8 mouse cellular contexts compared by ENCODE assay signal in the genomic region with DNA sequence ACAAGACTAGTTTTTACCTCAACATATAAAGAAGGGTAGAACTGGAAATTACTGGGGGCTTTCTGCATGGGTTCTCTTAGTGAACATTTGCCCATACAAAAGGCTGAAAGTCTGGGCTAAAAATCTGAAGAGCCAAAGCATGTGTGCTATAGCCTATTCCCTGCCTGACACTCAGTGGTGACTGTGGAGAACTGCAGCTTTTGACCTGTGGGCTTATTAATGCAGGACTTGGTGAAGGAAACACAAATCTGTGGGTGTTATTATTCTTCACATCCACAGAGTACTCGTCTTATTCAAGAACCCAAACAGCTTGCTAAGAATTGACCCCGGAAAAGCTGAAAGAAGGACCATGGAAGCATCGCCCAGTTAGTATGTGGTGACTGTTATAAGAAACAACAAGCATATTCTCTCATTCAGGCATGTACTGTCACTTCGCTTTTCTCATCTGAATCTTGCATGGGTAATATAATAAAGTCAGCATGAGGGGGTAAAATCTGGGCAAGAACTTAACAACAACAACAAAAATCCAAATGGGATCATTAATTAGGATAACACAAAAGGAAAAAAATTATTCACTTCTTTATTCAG.
A peak's percentile ranks its signal among the peaks of the same experiment; 100 is the strongest.
DNase-seq lines count a peak whose midpoint lies in the region; ATAC-seq lines count a peak whose summit lies in the region.

No protein-coding gene starts in this region.

- no peak overlapping the region for H3K27ac ChIP-seq in forebrain, embryonic 12.5 days
- no peak overlapping the region for H3K27ac ChIP-seq in midbrain, embryonic 10.5 days (replicated peaks)

- H3K4me3 ChIP-seq in forebrain, embryonic 12.5 days (replicated peaks): no peak overlapping the region
- no peak overlapping the region for H3K4me3 ChIP-seq in midbrain, embryonic 10.5 days

- no peaks in the 10 kb centered on the region for H3K36me3 ChIP-seq in forebrain, embryonic 12.5 days (replicated peaks)
- H3K36me3 ChIP-seq in midbrain, embryonic 10.5 days: no peaks in the 10 kb centered on the region

- no peaks in the 10 kb centered on the region for H3K4me1 ChIP-seq in forebrain, embryonic 12.5 days
- H3K4me1 ChIP-seq in midbrain, embryonic 10.5 days: no peaks in the 10 kb centered on the region

- peak; percentile 15 to 16 for DNase-seq in left cerebral cortex, postnatal 10 days (ENCODE audit: extremely low spot score in 1 of 2, low spot score in 2 of 2)
- no peak for DNase-seq in left cerebral cortex, adult 11 months (ENCODE audit: low spot score)
- DNase-seq in brain, adult 2 months (ENCODE audit: low read depth, low spot score): peak; percentile 76
- DNase-seq in midbrain, embryonic 10.5 days (ENCODE audit: low spot score): peak; percentile 13
- no peak for DNase-seq in adrenal gland, adult 2 months
- DNase-seq in urinary bladder, adult 18-20 months (ENCODE audit: low spot score in 2 of 2): no peak

- peak; percentile 75; the same call in 1 of the 2 replicates for ATAC-seq in forebrain, embryonic 12.5 days (ENCODE audit: low FRiP score)
- no peak for ATAC-seq in megakaryocyte, adult 5-6 weeks (ENCODE audit: poor library complexity, severe bottlenecking)

- no peak overlapping the region for H3K9ac ChIP-seq in forebrain, embryonic 12.5 days

- intact Hi-C loops in left cerebral cortex, postnatal 10 days (cut with DNase I): loop anchor here (2.0 kb wide), 1 partner anchor 36 kb away; no protein-coding TSS in a partner anchor

- H3K9me3 ChIP-seq in forebrain, embryonic 12.5 days: no peaks in the 10 kb centered on the region
- no peaks in the 10 kb centered on the region for H3K9me3 ChIP-seq in midbrain, embryonic 10.5 days (replicated peaks)

- no peak overlapping the region for H3K4me2 ChIP-seq in forebrain, embryonic 12.5 days

- H3K27me3 ChIP-seq in forebrain, embryonic 12.5 days: no peaks in the 10 kb centered on the region
- no peaks in the 10 kb centered on the region for H3K27me3 ChIP-seq in midbrain, embryonic 10.5 days (ENCODE audit: low read depth, poor library complexity, severe bottlenecking)

- 51% methylated on average over 4 of the region's 4 CpGs for WGBS in forebrain, embryonic 12.5 days
- WGBS in midbrain, embryonic 10.5 days: 54% methylated on average over 4 of the region's 4 CpGs

Comparison
In these comparisons a context has a peak if more than half of its experiments do, and no peak if none do; other contexts are left out.
1. DNase-seq: peak in left cerebral cortex, postnatal 10 days (2 of 2), brain, adult 2 months (single experiment) and midbrain, embryonic 10.5 days (single experiment); none in left cerebral cortex, adult 11 months (single experiment), adrenal gland, adult 2 months (single experiment) and urinary bladder, adult 18-20 months (0 of 2).